Mouse (Mus musculus) forebrain, embryonic 11.5 days (tissue): ENCODE measurements around the gene Izumo4. TPM values are rescaled to one million over a fixed set of nuclear protein-coding genes. Genes with fewer than 3 reads are reported as not detected.
A peak's percentile ranks its signal among the peaks of the same experiment; 100 is the strongest.

Experiments
- ATAC-seq: fragments of 200-750 bp; cut with Nextera tagmentation; replicated peaks from 2 replicates; pipeline ENCODE4 v1.8.0; 2017; ENCODE audit warnings: moderate TSS enrichment; ENCODE audit not compliant: low FRiP score
- DNase-seq: peaks from one replicate; pipeline ENCODE4 v3.0.0-alpha.2; 2017; ENCODE audit warnings: low spot score
- H3K27ac ChIP-seq: fragments of 300-500 bp; sonication (generic); 2 replicates; pipeline ENCODE4 v1.5.1; 2014; ENCODE audit warnings: low read depth, low read length
- H3K27me3 ChIP-seq: fragments of 300-500 bp; sonication (generic); 2 replicates; pipeline ENCODE4 v1.6.1; 2014; ENCODE audit warnings: mild to moderate bottlenecking, low read length, mixed read lengths; ENCODE audit not compliant: control insufficient read depth, insufficient read depth
- H3K36me3 ChIP-seq: fragments of 300-500 bp; sonication (generic); 2 replicates; pipeline ENCODE4 v1.6.1; 2014; ENCODE audit warnings: mild to moderate bottlenecking, low read length, moderate library complexity, mixed read lengths; ENCODE audit not compliant: control insufficient read depth, insufficient read depth
- H3K4me1 ChIP-seq: fragments of 300-500 bp; sonication (generic); replicated peaks from 2 replicates; pipeline ENCODE4 v1.6.1; 2014; ENCODE audit warnings: low read length, mixed read lengths; ENCODE audit not compliant: control insufficient read depth, insufficient read depth
- H3K4me2 ChIP-seq: fragments of 300-500 bp; sonication (generic); 2 replicates; pipeline ENCODE4 v1.6.1; 2014; ENCODE audit warnings: low read depth, mild to moderate bottlenecking, low read length, moderate library complexity, mixed read lengths; ENCODE audit not compliant: severe bottlenecking
- H3K4me3 ChIP-seq: fragments of 300-500 bp; sonication (generic); 2 replicates; pipeline ENCODE4 v1.5.1; 2014; ENCODE audit warnings: low read depth, low read length
- H3K9ac ChIP-seq: fragments of 300-500 bp; sonication (generic); 2 replicates; pipeline ENCODE4 v1.6.1; 2014; ENCODE audit warnings: low read length
- H3K9me3 ChIP-seq: fragments of 300-500 bp; sonication (generic); 2 replicates; pipeline ENCODE4 v1.6.1; 2016; ENCODE audit warnings: low read length, mixed read lengths; ENCODE audit not compliant: control insufficient read depth
- WGBS: fragments of 180-500 bp; shearing (Covaris S2); extraction: QIAGEN DNeasy Blood & Tissue Kit; methylation state at CpG from one replicate; pipeline ENCODE4 v1.1.7; 2014; 5-methylcytosine and 5-hydroxymethylcytosine counted together
- polyA plus RNA-seq: library from polyadenylated mRNA; unstranded; fragments of >200 nt; fragmentation: Nextera tagmentation; extraction: Ambion mirVana; gene quantifications from 2 replicates; pipeline ENCODE4 v1.2.1, GENCODE M21; 2014

Gene Izumo4
- polyA plus RNA-seq, 1 experiment from 2014 or later: 4.8 TPM

DNA sequence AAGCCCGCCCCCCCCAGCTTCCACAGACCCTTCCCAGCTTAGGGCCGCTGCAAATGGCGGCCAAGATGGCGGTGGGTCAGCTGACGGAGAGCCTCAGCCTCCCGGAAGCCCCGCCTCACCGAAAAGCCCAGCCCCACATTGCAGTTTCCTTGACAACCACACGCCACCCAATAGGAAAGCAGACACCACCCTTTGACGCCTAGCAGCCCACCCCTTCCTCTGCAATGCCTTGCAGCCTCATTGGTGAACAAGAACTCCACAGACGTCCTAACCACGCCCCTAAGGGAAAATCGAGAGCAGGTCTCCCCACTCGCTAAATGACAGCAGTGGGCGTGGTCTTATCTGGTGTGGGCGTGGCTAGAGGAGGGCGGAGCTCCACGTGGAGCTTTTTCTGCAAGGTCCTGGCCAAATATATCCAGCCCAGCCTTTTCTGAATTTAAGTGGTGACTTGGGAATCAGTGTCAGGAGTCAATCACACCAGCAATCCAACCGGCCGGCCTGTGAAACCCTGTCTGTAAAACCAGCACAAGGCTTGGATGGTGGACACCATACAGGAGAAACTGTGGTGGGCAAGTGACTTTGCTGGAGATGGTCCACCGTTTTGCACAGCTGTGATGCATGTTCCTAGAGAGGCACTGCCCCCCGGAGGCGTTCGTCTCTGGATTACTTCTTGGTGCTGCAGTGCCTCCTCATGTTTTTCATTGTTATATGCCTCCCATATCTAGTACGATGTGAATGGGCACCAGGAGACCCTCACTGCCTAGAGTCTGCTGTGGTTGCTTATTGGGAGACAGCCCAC, 40.4 kb downstream of the Izumo4 start, which contains the start of gene Ap3d1:
Gene Ap3d1 (minus strand): TSS at position 85 of the 799 bp plus-strand sequence.
- Histone ChIP-seq H3K27me3 (no peaks in the 10 kb centered on the region), H3K4me3 (peak within 1 kb of the TSS; percentile 99), H3K4me2 (peak within 1 kb of the TSS; percentile 86), H3K4me1 (peaks cover 14% of the 10 kb centered on the region), H3K9ac (peak within 1 kb of the TSS; percentile 95), H3K36me3 (no peaks in the 10 kb centered on the region; the same call in 1 of the 2 replicates), H3K27ac (0 out of 2 replicates have a peak within 1 kb of the TSS, but pooled peaks have one; percentile 18), H3K9me3 (no peaks in the 10 kb centered on the region)
- 3% methylated on average over 25 of the region's 25 CpGs for WGBS
- peak; percentile 96 for DNase-seq
- ATAC-seq: peak; percentile 99

DNA sequence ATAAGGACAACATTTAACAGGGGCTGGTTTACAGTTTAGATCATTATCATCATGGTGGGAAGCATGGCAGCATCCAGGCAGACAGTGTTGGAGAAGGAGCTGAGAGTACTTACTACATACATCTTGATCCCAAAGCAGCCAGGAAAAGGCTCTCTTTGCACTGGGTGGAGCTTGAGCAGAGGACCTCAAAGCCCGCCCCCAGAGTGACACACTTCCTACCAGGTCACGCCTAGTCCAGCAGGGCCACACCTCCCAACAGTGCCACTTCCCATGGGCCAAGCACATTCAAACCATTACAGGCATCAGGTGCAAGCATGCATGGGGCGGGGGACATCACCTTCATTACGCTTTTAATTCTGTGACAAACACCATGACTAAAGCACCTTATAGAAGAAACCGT, 42.3 kb downstream of the Izumo4 start:
- Histone ChIP-seq H3K27me3 (no peaks in the 10 kb centered on the region), H3K4me1 (peaks cover 14% of the 10 kb centered on the region), H3K36me3 (no peaks in the 10 kb centered on the region), H3K27ac (no peak overlapping the region), H3K9ac (no peak overlapping the region), H3K9me3 (no peaks in the 10 kb centered on the region), H3K4me3 (no peak overlapping the region), H3K4me2 (no peak overlapping the region)
- no peak for ATAC-seq
- 42% methylated on average over 5 of the region's 5 CpGs for WGBS
- no peak for DNase-seq

- ATAC-seq (no peak), DNase-seq (peak; percentile 87)
- H3K4me2 ChIP-seq: no peak overlapping the region
- H3K9me3 ChIP-seq: no peaks in the 10 kb centered on the region
- no peaks in the 10 kb centered on the region for H3K27me3 ChIP-seq
- H3K4me3 ChIP-seq: no peak overlapping the region
- no peaks in the 10 kb centered on the region for H3K36me3 ChIP-seq
- H3K9ac ChIP-seq: no peak overlapping the region
- 25% methylated on average over 3 of the region's 3 CpGs for WGBS
- no peak overlapping the region for H3K27ac ChIP-seq
- peaks cover 6% of the 10 kb centered on the region for H3K4me1 ChIP-seq
Measured at GRCm38 (mm10) chr10:80747410-80747809, 45.4 kb downstream of the Izumo4 start.

- ATAC-seq (no peak), DNase-seq (peak; percentile 80)
- H3K27ac ChIP-seq: no peak overlapping the region
- no peaks in the 10 kb centered on the region for H3K36me3 ChIP-seq
- no peak overlapping the region for H3K4me2 ChIP-seq
- no peaks in the 10 kb centered on the region for H3K9me3 ChIP-seq
- no peak overlapping the region for H3K9ac ChIP-seq
- WGBS: 16% methylated on average over 6 of the region's 6 CpGs
- H3K4me1 ChIP-seq: peaks cover 3% of the 10 kb centered on the region; the same call in 1 of the 2 replicates
- H3K27me3 ChIP-seq: no peaks in the 10 kb centered on the region
- H3K4me3 ChIP-seq: no peak overlapping the region
Measured at GRCm38 (mm10) chr10:80748609-80749008, 46.6 kb downstream of the Izumo4 start.

DNA sequence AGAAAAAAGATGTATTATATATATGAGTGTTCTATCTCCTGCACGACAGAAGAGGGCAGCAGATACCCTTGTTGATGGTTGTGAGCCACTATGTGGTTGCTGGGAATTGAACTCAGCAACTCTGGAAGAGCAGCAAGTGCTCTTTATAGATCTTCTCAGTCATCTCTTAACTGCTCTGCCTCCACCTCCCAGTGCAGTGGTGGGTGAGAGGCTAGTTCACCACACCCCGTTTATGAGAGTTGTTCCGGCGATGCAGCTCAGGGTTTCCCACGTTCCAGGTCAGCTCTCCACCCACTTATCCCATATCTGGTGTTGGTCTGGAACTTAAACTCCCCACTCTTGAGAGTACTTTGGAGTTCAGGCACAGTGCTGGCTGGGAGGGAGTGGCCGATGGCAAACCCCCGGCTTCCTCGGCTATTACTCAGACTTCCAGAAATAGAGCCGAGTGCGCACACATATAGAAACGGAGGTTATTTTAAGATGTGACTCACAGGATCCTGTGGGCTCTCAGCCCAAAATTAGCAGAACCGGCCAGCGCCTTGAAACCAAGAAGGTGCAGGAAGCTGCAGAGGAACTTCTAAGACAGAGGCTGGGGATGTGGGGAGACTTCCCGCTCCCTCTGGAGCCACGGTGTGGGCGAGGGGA, 49.3 kb downstream of the Izumo4 start:
- WGBS: 13% methylated on average over 16 of the region's 16 CpGs
- peak overlapping the region; percentile 23; the same call in 1 of the 2 replicates for H3K9ac ChIP-seq
- DNase-seq: no peak
- H3K4me2 ChIP-seq: peak overlapping the region; percentile 38; the same call in 1 of the 2 replicates
- no peaks in the 10 kb centered on the region for H3K9me3 ChIP-seq
- no peak for ATAC-seq
- H3K27me3 ChIP-seq: no peaks in the 10 kb centered on the region
- peaks cover 7% of the 10 kb centered on the region for H3K4me1 ChIP-seq
- H3K27ac ChIP-seq: no peak overlapping the region
- peak overlapping the region; percentile 3; the same call in 1 of the 2 replicates for H3K4me3 ChIP-seq
- H3K36me3 ChIP-seq: no peaks in the 10 kb centered on the region

DNA sequence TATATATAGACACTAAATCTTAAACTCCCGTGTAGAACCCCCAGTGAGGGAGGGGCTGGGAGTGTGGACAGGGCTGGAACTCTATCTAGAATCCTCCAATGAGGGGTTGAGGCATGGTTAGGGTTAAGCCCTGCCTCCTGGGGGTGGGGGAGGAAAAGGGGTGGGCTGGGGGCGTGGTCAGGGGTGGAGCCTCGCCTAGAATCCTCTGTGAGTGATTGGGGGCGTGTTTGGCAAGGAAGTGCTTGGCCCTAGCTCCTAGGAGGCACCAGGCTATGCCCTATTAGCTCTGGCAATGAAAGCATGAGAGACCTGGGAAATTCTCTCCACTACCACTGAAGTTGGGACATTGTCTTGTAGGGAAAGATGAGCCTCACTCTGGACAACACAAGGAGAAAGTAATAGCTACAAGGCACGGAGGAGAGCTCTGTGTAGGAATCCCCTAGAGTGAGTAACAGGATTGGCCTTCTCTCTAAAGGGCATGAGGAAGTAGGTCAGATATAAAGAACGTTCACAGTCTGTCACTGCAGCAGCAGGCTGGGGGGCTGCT, 50.2 kb downstream of the Izumo4 start:
- Histone ChIP-seq H3K27ac (no peak overlapping the region), H3K36me3 (no peaks in the 10 kb centered on the region), H3K9ac (no peak overlapping the region; the same call in 1 of the 2 replicates), H3K4me1 (peaks cover 15% of the 10 kb centered on the region), H3K9me3 (no peaks in the 10 kb centered on the region), H3K27me3 (no peaks in the 10 kb centered on the region), H3K4me2 (peak overlapping the region; percentile 38; the same call in 1 of the 2 replicates), H3K4me3 (peak overlapping the region; percentile 3; the same call in 1 of the 2 replicates)
- ATAC-seq (peak; percentile 53), DNase-seq (peak; percentile 93)
- WGBS: 9% methylated on average over 6 of the region's 6 CpGs

DNA sequence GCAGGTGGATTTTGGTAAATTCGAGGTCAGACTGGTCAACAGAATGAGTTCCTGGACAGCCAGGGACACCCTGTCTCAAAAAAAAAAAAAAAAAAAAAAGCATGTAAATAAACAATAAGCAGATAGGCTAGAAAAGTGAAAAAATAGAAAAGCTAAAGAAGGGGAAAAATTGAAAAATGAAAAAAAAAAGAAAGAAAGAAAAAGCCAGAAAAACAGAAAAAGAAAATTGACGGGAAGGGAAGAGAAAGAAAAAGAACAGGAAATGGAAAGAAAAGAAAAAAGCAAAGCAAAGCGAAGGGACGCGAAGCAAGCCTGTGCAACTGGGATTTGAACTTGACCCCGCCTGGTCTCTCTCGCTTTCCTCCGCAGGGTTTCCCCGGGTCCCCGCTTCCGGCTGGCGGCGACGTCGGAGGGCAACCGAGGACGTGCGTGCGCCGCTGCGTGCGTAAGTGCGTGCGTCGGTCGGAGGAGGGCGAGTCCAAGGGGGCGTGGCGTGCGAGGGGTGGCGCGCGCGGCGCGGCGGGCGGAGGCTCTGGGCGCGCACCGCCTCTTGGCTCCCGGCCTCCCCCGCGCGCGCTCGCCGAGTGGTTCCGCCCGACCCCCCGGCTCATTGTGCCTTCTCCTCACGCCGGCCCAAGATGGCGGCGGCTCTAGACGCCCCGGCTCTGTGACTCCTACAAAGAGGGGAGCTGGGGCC, 52.8 kb downstream of the Izumo4 start, which contains the start of gene Dot1l:
Gene Dot1l (plus strand): TSS at position 613 of the 697 bp plus-strand sequence.
- no peaks in the 10 kb centered on the region for H3K36me3 ChIP-seq
- peak within 1 kb of the TSS; percentile 83 for H3K4me2 ChIP-seq
- 2% methylated on average over 27 of the region's 57 CpGs for WGBS
- peak within 1 kb of the TSS; percentile 99 for H3K9ac ChIP-seq
- no peaks in the 10 kb centered on the region for H3K9me3 ChIP-seq
- peak within 1 kb of the TSS; percentile 66 for H3K27ac ChIP-seq
- peak; percentile 88 for ATAC-seq
- H3K27me3 ChIP-seq: no peaks in the 10 kb centered on the region
- peak; percentile 100 for DNase-seq
- H3K4me1 ChIP-seq: peaks cover 17% of the 10 kb centered on the region
- H3K4me3 ChIP-seq: peak within 1 kb of the TSS; percentile 98
